ENCODE assay signal across 10 mouse cellular contexts in the genomic region with DNA sequence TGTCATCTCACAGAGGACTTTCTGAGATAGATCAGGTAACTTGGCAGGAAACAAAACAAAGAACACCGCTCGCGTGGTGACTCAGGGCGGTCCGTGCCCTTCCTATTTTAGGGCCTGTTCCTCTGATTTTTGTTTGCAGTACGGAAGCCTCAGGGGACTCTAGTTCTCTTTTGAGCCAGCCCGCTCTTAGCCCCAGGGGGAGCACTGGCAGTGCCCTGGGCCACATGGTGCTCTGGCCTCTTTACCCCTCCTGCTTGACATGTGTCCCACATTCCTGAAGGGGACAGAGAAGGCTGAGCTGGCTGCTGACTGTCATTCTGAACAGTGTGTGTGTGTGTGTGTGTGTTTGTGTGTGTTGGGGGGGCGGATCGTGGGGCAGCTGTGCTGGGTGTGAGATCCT. TPM values are rescaled to one million over a fixed set of nuclear protein-coding genes. Genes with fewer than 3 reads are reported as not detected.
A peak's percentile ranks its signal among the peaks of the same experiment; 100 is the strongest.
DNase-seq lines count a peak whose midpoint lies in the region; ATAC-seq and TF ChIP-seq lines count a peak whose summit lies in the region.
"Had no signal": no experiment of that assay in that cellular context is flagged by ENCODE, and none has a peak within 500 bp of the region (broad histone marks: within the 10 kb centered on the region; RNA-seq: fewer than 3 reads in every experiment).

No protein-coding gene starts in this region.

- peak; percentile 62 for DNase-seq in adrenal gland, postnatal 14 days
- DNase-seq in adrenal gland, adult 18-20 months (ENCODE audit: low spot score in 2 of 2), result no peak
- DNase-seq in liver, embryonic 11.5 days (ENCODE audit: low spot score), result no peak
- DNase-seq in thymus, postnatal 36 days, result no peak
- no peak for DNase-seq in cerebellum, adult 2 months

- no peak for TF ChIP-seq CTCF in cerebellum, adult 2 months (IDR thresholded peaks at IDR 0.05; ENCODE audit: borderline replicate concordance, insufficient read depth, low read depth, low read length)

- peak overlapping the region; percentile 45; the same call in 1 of the 2 replicates for H3K27ac ChIP-seq in liver, embryonic 12.5 days
- H3K27ac ChIP-seq in liver, embryonic 11.5 days (ENCODE audit: low read depth, low read length), result no peak overlapping the region
- H3K27ac ChIP-seq in embryonic facial prominence, embryonic 15.5 days (replicated peaks), result no peak overlapping the region
- H3K27ac ChIP-seq in midbrain, embryonic 15.5 days, result 0 out of 2 replicates have a peak overlapping the region, but pooled peaks have one; percentile 12
- no peak overlapping the region for H3K27ac ChIP-seq in cerebellum, adult 2 months (ENCODE audit: insufficient read depth, low read length)
- H3K27ac ChIP-seq: forebrain, embryonic 13.5 days; neural tube, embryonic 12.5 days had no signal

- H3K4me2 ChIP-seq in liver, embryonic 12.5 days, result peak overlapping the region; percentile 11; the same call in 1 of the 2 replicates
- no peak overlapping the region for H3K4me2 ChIP-seq in liver, embryonic 11.5 days
- H3K4me2 ChIP-seq in embryonic facial prominence, embryonic 15.5 days (replicated peaks), result no peak overlapping the region
- no peak overlapping the region for H3K4me2 ChIP-seq in midbrain, embryonic 15.5 days
- H3K4me2 ChIP-seq: forebrain, embryonic 13.5 days; neural tube, embryonic 12.5 days had no signal

- H3K36me3 ChIP-seq in liver, embryonic 12.5 days, result no peaks in the 10 kb centered on the region
- no peaks in the 10 kb centered on the region for H3K36me3 ChIP-seq in liver, embryonic 11.5 days (ENCODE audit: control insufficient read depth, insufficient read depth, low read length)
- H3K36me3 ChIP-seq in embryonic facial prominence, embryonic 15.5 days, result no peaks in the 10 kb centered on the region
- H3K36me3 ChIP-seq in midbrain, embryonic 15.5 days (replicated peaks), result no peaks in the 10 kb centered on the region
- H3K36me3 ChIP-seq: neural tube, embryonic 12.5 days had no signal

- H3K4me3 ChIP-seq in liver, embryonic 12.5 days, result no peak overlapping the region
- H3K4me3 ChIP-seq in liver, embryonic 11.5 days (ENCODE audit: low read depth, low read length), result no peak overlapping the region
- H3K4me3 ChIP-seq in embryonic facial prominence, embryonic 15.5 days (replicated peaks), result no peak overlapping the region
- H3K4me3 ChIP-seq in midbrain, embryonic 15.5 days, result no peak overlapping the region
- H3K4me3 ChIP-seq in cerebellum, adult 2 months (replicated peaks; ENCODE audit: insufficient read depth, low read depth, low read length), result no peak overlapping the region
- H3K4me3 ChIP-seq: forebrain, embryonic 13.5 days; neural tube, embryonic 12.5 days had no signal

- H3K9me3 ChIP-seq in liver, embryonic 12.5 days (replicated peaks), result no peaks in the 10 kb centered on the region
- H3K9me3 ChIP-seq in liver, embryonic 11.5 days (ENCODE audit: control insufficient read depth, low read length), result no peaks in the 10 kb centered on the region
- no peaks in the 10 kb centered on the region for H3K9me3 ChIP-seq in embryonic facial prominence, embryonic 15.5 days (replicated peaks)
- no peaks in the 10 kb centered on the region for H3K9me3 ChIP-seq in midbrain, embryonic 15.5 days
- H3K9me3 ChIP-seq: forebrain, embryonic 13.5 days; neural tube, embryonic 12.5 days had no signal

- ATAC-seq in liver, embryonic 12.5 days, result no peak
- ATAC-seq in liver, embryonic 11.5 days (replicated peaks; ENCODE audit: low FRiP score), result no peak
- peak; percentile 30; the same call in 1 of the 2 replicates for ATAC-seq in embryonic facial prominence, embryonic 15.5 days (ENCODE audit: insufficient number of reproducible peaks, low FRiP score, low TSS enrichment, low read depth)
- no peak for ATAC-seq in midbrain, embryonic 15.5 days (replicated peaks)
- ATAC-seq: forebrain, embryonic 13.5 days had no signal

- H3K9ac ChIP-seq in liver, embryonic 12.5 days, result no peak overlapping the region
- no peak overlapping the region for H3K9ac ChIP-seq in liver, embryonic 11.5 days (ENCODE audit: low read depth, low read length)
- H3K9ac ChIP-seq in embryonic facial prominence, embryonic 15.5 days, result no peak overlapping the region
- no peak overlapping the region for H3K9ac ChIP-seq in midbrain, embryonic 15.5 days
- H3K9ac ChIP-seq: forebrain, embryonic 13.5 days; neural tube, embryonic 12.5 days had no signal

- H3K27me3 ChIP-seq in liver, embryonic 12.5 days (replicated peaks), result no peaks in the 10 kb centered on the region
- H3K27me3 ChIP-seq in liver, embryonic 11.5 days (replicated peaks; ENCODE audit: control insufficient read depth, insufficient read depth, low read length), result no peaks in the 10 kb centered on the region
- no peaks in the 10 kb centered on the region for H3K27me3 ChIP-seq in embryonic facial prominence, embryonic 15.5 days
- no peaks in the 10 kb centered on the region for H3K27me3 ChIP-seq in midbrain, embryonic 15.5 days (replicated peaks)
- H3K27me3 ChIP-seq in cerebellum, adult 2 months (ENCODE audit: control insufficient read depth, insufficient read depth, low read length), result no peaks in the 10 kb centered on the region
- H3K27me3 ChIP-seq: forebrain, embryonic 13.5 days; neural tube, embryonic 12.5 days had no signal

- no peak for TF ChIP-seq POLR2A in cerebellum, adult 2 months (IDR thresholded peaks at IDR 0.05; ENCODE audit: borderline replicate concordance, insufficient read depth, low read length)

- peaks cover 89% of the 10 kb centered on the region for H3K4me1 ChIP-seq in liver, embryonic 12.5 days
- H3K4me1 ChIP-seq in liver, embryonic 11.5 days (replicated peaks; ENCODE audit: control insufficient read depth, insufficient read depth, low read length), result peaks cover 60% of the 10 kb centered on the region
- peaks cover 83% of the 10 kb centered on the region for H3K4me1 ChIP-seq in embryonic facial prominence, embryonic 15.5 days
- H3K4me1 ChIP-seq in midbrain, embryonic 15.5 days, result peaks cover 71% of the 10 kb centered on the region
- H3K4me1 ChIP-seq in cerebellum, adult 2 months (ENCODE audit: control insufficient read depth, insufficient read depth, low read length), result peaks cover 4% of the 10 kb centered on the region; the same call in 1 of the 2 replicates

- WGBS in liver, embryonic 12.5 days (ENCODE audit: insufficient replicate concordance), result 58% methylated on average over 9 of the region's 9 CpGs
- WGBS in liver, embryonic 11.5 days, result 71% methylated on average over 9 of the region's 9 CpGs
- WGBS in embryonic facial prominence, embryonic 15.5 days, result 24% methylated on average over 9 of the region's 9 CpGs
- 60% methylated on average over 9 of the region's 9 CpGs for WGBS in midbrain, embryonic 15.5 days
- 68% methylated on average over 9 of the region's 9 CpGs for WGBS in cerebellum, adult 2 months

RNA-seq across cellular contexts. Expression of a gene that starts 46.8 kb away (rescaled TPM):
- total RNA-seq in adrenal gland, postnatal 14 days (2021), result 94.6 and 96.2 TPM in 2 replicates
- total RNA-seq in adrenal gland, adult 18-20 months (2021), result 100 to 1,000 TPM; 115 to 162 TPM
- polyA plus RNA-seq in liver, embryonic 12.5 days (2016; fragmentation: Nextera tagmentation; extraction: Ambion mirVana), result 18.7 and 21.6 TPM in 2 replicates
- 14.3 and 17.1 TPM in 2 replicates for polyA plus RNA-seq in liver, embryonic 11.5 days (2014; fragmentation: Nextera tagmentation; extraction: Ambion mirVana)
- 25.9 and 27.7 TPM in 2 replicates for polyA plus RNA-seq in embryonic facial prominence, embryonic 15.5 days (2015; fragmentation: Nextera tagmentation; extraction: Ambion mirVana)
- polyA plus RNA-seq in midbrain, embryonic 15.5 days (2015; fragmentation: Nextera tagmentation; extraction: Ambion mirVana), result 188 and 197 TPM in 2 replicates
- polyA plus RNA-seq in cerebellum, adult 2 months (2012; rRNA removed), result 64.7 and 64.9 TPM in 2 replicates

Comparison
In these comparisons a context has a peak if more than half of its experiments do, and no peak if none do; other contexts are left out.
1. H3K27ac ChIP-seq: peak in liver, embryonic 12.5 days (single experiment) and midbrain, embryonic 15.5 days (single experiment); none in liver, embryonic 11.5 days (single experiment), embryonic facial prominence, embryonic 15.5 days (single experiment) and cerebellum, adult 2 months (single experiment).